Mouse (Mus musculus): ENCODE results near the gene Abcg4. TPM values are rescaled to one million over a fixed set of nuclear protein-coding genes. Genes with fewer than 3 reads are reported as not detected.
A peak's percentile ranks its signal among the peaks of the same experiment; 100 is the strongest.

Gene Abcg4
- polyA plus RNA-seq, 1 experiment from 2014 or later: 2.7 TPM

- WGBS: 71% methylated on average over 6 of the region's 6 CpGs
- no peak overlapping the region for H3K4me2 ChIP-seq
- no peak for TF ChIP-seq CTCF (IDR thresholded peaks at IDR 0.05; ENCODE audit: low read depth)
- no peak overlapping the region for H3K9ac ChIP-seq
- no peak for ATAC-seq (ENCODE audit: insufficient read depth)
- no peak for DNase-seq
- H3K36me3 ChIP-seq (ENCODE audit: insufficient read depth): no peaks in the 10 kb centered on the region
- H3K27me3 ChIP-seq (ENCODE audit: insufficient read depth, low read length): no peaks in the 10 kb centered on the region
- H3K9me3 ChIP-seq (ENCODE audit: low read depth, low read length): no peaks in the 10 kb centered on the region
- H3K27ac ChIP-seq (ENCODE audit: low read depth): no peak overlapping the region
- H3K4me1 ChIP-seq (ENCODE audit: insufficient read depth): no peaks in the 10 kb centered on the region
- H3K4me3 ChIP-seq (ENCODE audit: low read depth, low read length): no peak overlapping the region
Observed at GRCm38 (mm10) chr9:44247907-44248306, 40.5 kb downstream of the Abcg4 start.

- WGBS: 51% methylated on average over 2 of the region's 2 CpGs
- Histone ChIP-seq H3K36me3 (ENCODE audit: insufficient read depth) (no peaks in the 10 kb centered on the region), H3K27me3 (ENCODE audit: insufficient read depth, low read length) (no peaks in the 10 kb centered on the region), H3K4me2 (no peak overlapping the region), H3K9me3 (ENCODE audit: low read depth, low read length) (no peaks in the 10 kb centered on the region), H3K4me1 (ENCODE audit: insufficient read depth) (no peaks in the 10 kb centered on the region), H3K4me3 (ENCODE audit: low read depth, low read length) (no peak overlapping the region), H3K27ac (ENCODE audit: low read depth) (no peak overlapping the region), H3K9ac (no peak overlapping the region)
- TF ChIP-seq CTCF (IDR thresholded peaks at IDR 0.05; ENCODE audit: low read depth): no peak
- no peak for DNase-seq
- ATAC-seq (ENCODE audit: insufficient read depth): no peak
Observed at GRCm38 (mm10) chr9:44243621-44244020, 44.8 kb downstream of the Abcg4 start.

- Histone ChIP-seq H3K4me3 (ENCODE audit: low read depth, low read length) (no peak overlapping the region), H3K9me3 (ENCODE audit: low read depth, low read length) (no peaks in the 10 kb centered on the region), H3K36me3 (ENCODE audit: insufficient read depth) (no peaks in the 10 kb centered on the region), H3K4me1 (ENCODE audit: insufficient read depth) (no peaks in the 10 kb centered on the region), H3K9ac (no peak overlapping the region), H3K27me3 (ENCODE audit: insufficient read depth, low read length) (no peaks in the 10 kb centered on the region), H3K4me2 (no peak overlapping the region), H3K27ac (ENCODE audit: low read depth) (no peak overlapping the region)
- ATAC-seq (ENCODE audit: insufficient read depth): no peak
- DNase-seq: no peak
- 52% methylated on average over 9 of the region's 9 CpGs for WGBS
- TF ChIP-seq CTCF (IDR thresholded peaks at IDR 0.05; ENCODE audit: low read depth): no peak
Observed at GRCm38 (mm10) chr9:44241418-44241817, 47.0 kb downstream of the Abcg4 start.

GRCm38 (mm10) chr9:44240911-44241310, 47.5 kb downstream of the Abcg4 start:
- WGBS: 56% methylated on average over 5 of the region's 5 CpGs
- H3K4me3 ChIP-seq (ENCODE audit: low read depth, low read length): no peak overlapping the region
- no peak overlapping the region for H3K9ac ChIP-seq
- ATAC-seq (ENCODE audit: insufficient read depth) (no peak), DNase-seq (no peak)
- H3K27ac ChIP-seq (ENCODE audit: low read depth): no peak overlapping the region
- no peaks in the 10 kb centered on the region for H3K36me3 ChIP-seq (ENCODE audit: insufficient read depth)
- no peaks in the 10 kb centered on the region for H3K4me1 ChIP-seq (ENCODE audit: insufficient read depth)
- H3K4me2 ChIP-seq: no peak overlapping the region
- no peaks in the 10 kb centered on the region for H3K27me3 ChIP-seq (ENCODE audit: insufficient read depth, low read length)
- no peaks in the 10 kb centered on the region for H3K9me3 ChIP-seq (ENCODE audit: low read depth, low read length)
- no peak for TF ChIP-seq CTCF (IDR thresholded peaks at IDR 0.05; ENCODE audit: low read depth)

- no peak for TF ChIP-seq CTCF (IDR thresholded peaks at IDR 0.05; ENCODE audit: low read depth)
- DNase-seq: no peak
- H3K9me3 ChIP-seq (ENCODE audit: low read depth, low read length): no peaks in the 10 kb centered on the region
- H3K4me3 ChIP-seq (ENCODE audit: low read depth, low read length): no peak within 1 kb of the TSS
- no peak; the same call in 1 of the 2 replicates for ATAC-seq (ENCODE audit: insufficient read depth)
- H3K9ac ChIP-seq: no peak within 1 kb of the TSS
- no peaks in the 10 kb centered on the region for H3K4me1 ChIP-seq (ENCODE audit: insufficient read depth)
- no peak within 1 kb of the TSS for H3K4me2 ChIP-seq
- WGBS: 48% methylated on average over 2 of the region's 2 CpGs
- no peaks in the 10 kb centered on the region for H3K36me3 ChIP-seq (ENCODE audit: insufficient read depth)
- no peaks in the 10 kb centered on the region for H3K27me3 ChIP-seq (ENCODE audit: insufficient read depth, low read length)
- no peak within 1 kb of the TSS for H3K27ac ChIP-seq (ENCODE audit: low read depth)
Observed at GRCm38 (mm10) chr9:44240399-44240798, 48.0 kb downstream of the Abcg4 start, which contains the start of gene Ccdc153. Gene Ccdc153, plus strand, starts transcription at chr9:44240676.

GRCm38 (mm10) chr9:44239447-44239846, 49.0 kb downstream of the Abcg4 start:
- no peaks in the 10 kb centered on the region for H3K36me3 ChIP-seq (ENCODE audit: insufficient read depth)
- no peak overlapping the region for H3K9ac ChIP-seq
- peak; percentile 80 for TF ChIP-seq CTCF (IDR thresholded peaks at IDR 0.05; ENCODE audit: low read depth)
- peak; percentile 89 for DNase-seq
- no peak overlapping the region for H3K27ac ChIP-seq (ENCODE audit: low read depth)
- no peak overlapping the region for H3K4me3 ChIP-seq (ENCODE audit: low read depth, low read length)
- no peak overlapping the region for H3K4me2 ChIP-seq
- H3K27me3 ChIP-seq (ENCODE audit: insufficient read depth, low read length): no peaks in the 10 kb centered on the region
- H3K4me1 ChIP-seq (ENCODE audit: insufficient read depth): no peaks in the 10 kb centered on the region
- no peaks in the 10 kb centered on the region for H3K9me3 ChIP-seq (ENCODE audit: low read depth, low read length)
- ATAC-seq (ENCODE audit: insufficient read depth): no peak
- WGBS: 7% methylated on average over 5 of the region's 5 CpGs

GRCm38 (mm10) chr9:44238501-44239190, 49.8 kb downstream of the Abcg4 start:
- Histone ChIP-seq H3K4me2 (no peak overlapping the region), H3K4me3 (ENCODE audit: low read depth, low read length) (no peak overlapping the region), H3K36me3 (ENCODE audit: insufficient read depth) (no peaks in the 10 kb centered on the region), H3K4me1 (ENCODE audit: insufficient read depth) (no peaks in the 10 kb centered on the region), H3K9me3 (ENCODE audit: low read depth, low read length) (no peaks in the 10 kb centered on the region), H3K27ac (ENCODE audit: low read depth) (no peak overlapping the region), H3K27me3 (ENCODE audit: insufficient read depth, low read length) (no peaks in the 10 kb centered on the region), H3K9ac (no peak overlapping the region)
- ATAC-seq (ENCODE audit: insufficient read depth) (no peak), DNase-seq (no peak)
- WGBS: 75% methylated on average over 17 of the region's 17 CpGs
- TF ChIP-seq CTCF (IDR thresholded peaks at IDR 0.05; ENCODE audit: low read depth): no peak
